Mouse (Mus musculus) lung, postnatal 4 days (tissue): ENCODE data around the gene H2al1i.
"Not testable (repeated sequence)": the region's sequence is repeated elsewhere in the genome, so short reads cannot be mapped to it uniquely, and the experiment has no call there.

ENCODE experiments used
- DNase-seq, 2 experiments: peaks; one replicate each; pipeline ENCODE4 v3.0.0; 2021

The H2al1i gene

DNA sequence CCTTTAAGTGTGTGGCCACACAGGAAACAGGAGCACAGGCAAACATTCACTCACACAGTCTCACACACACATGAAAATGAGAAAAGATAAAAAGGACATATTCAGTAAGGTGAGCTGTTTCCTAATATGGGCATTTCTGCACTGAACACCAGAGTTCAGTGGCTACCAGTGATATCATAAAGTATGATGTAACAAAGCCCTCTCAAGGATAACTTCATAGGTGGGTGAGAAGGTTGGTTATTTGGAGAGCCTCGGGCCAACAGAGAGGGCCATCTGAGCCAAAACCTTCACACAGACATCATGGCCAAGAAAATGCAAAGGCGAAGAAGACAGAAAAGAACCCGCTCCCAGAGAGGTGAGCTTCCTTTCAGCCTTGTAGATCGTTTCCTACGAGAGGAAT is at the start of gene H2al1i:
Gene H2al1i, plus strand, starts transcription at position 301 of the 400 bp plus-strand sequence.
- DNase-seq = not testable (repeated sequence)

GRCm38 (mm10) chrX:11277083-11277482 is 47.4 kb upstream of the H2al1i start:
- DNase-seq = no peak

- no peak for DNase-seq
Observed at GRCm38 (mm10) chrX:11280741-11281140, 43.7 kb upstream of the H2al1i start.

- peak; percentile 32 to 33 for DNase-seq
Observed at GRCm38 (mm10) chrX:11288306-11288882, 36.1 kb upstream of the H2al1i start.

DNA sequence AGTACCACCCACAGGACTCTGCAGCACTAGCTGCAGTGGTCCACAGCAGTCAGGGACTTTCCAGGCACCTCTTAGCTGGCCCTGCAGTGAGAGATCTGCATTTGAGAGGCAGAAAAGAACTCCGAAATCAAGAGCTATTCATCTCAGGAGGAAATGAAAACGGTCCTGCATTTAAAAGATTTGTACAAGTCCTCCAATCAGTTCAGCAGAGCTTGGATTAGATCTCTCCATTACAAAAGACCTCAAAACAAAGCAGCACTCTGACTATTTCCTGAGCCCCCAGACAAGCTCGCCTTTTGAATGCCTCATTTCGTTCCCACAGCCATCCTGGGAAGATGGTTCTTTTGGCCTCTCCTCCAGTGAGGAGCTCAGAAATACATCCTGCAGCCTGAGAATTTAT is 35.2 kb upstream of the H2al1i start:
- no peak for DNase-seq

GRCm38 (mm10) chrX:11298957-11299356 is 25.5 kb upstream of the H2al1i start, which contains the start of gene H2al1a:
TSS of gene H2al1a (plus strand) at chrX:11299257.
- not testable (repeated sequence) for DNase-seq

DNA sequence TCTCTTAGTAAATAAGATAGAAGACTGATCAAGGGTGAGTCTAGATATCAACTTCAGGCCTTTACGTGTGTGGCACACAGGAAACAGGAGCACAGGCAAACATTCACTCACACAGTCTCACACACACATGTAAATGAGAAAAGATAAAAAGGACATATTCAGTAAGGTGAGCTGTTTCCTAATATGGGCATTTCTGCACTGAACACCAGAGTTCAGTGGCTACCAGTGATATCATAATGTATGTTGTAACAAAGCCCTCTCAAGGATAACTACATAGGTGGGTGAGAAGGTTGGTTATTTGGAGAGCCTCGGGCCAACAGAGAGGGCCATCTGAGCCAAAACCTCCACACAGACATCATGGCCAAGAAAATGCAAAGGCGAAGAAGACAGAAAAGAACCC is 22.3 kb upstream of the H2al1i start, which contains the start of gene H2al1b:
Gene H2al1b, plus strand, starts transcription at position 301 of the 400 bp plus-strand sequence.
- not testable (repeated sequence) for DNase-seq

DNA sequence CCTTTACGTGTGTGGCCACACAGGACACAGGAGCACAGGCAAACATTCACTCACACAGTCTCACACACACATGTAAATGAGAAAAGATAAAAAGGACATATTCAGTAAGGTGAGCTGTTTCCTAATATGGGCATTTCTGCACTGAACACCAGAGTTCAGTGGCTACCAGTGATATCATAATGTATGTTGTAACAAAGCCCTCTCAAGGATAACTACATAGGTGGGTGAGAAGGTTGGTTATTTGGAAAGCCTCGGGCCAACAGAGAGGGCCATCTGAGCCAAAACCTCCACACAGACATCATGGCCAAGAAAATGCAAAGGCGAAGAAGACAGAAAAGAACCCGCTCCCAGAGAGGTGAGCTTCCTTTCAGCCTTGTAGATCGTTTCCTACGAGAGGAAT is 19.1 kb upstream of the H2al1i start, which contains the start of gene H2al1c:
Gene H2al1c, plus strand, starts transcription at position 301 of the 400 bp plus-strand sequence.
- DNase-seq = not testable (repeated sequence)

DNA sequence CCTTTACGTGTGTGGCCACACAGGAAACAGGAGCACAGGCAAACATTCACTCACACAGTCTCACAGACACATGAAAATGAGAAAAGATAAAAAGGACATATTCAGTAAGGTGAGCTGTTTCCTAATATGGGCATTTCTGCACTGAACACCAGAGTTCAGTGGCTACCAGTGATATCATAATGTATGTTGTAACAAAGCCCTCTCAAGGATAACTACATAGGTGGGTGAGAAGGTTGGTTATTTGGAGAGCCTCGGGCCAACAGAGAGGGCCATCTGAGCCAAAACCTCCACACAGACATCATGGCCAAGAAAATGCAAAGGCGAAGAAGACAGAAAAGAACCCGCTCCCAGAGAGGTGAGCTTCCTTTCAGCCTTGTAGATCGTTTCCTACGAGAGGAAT is 15.9 kb upstream of the H2al1i start, which contains the start of gene H2al1d:
Gene H2al1d, plus strand, starts transcription at position 301 of the 400 bp plus-strand sequence.
- not testable (repeated sequence) for DNase-seq

DNA sequence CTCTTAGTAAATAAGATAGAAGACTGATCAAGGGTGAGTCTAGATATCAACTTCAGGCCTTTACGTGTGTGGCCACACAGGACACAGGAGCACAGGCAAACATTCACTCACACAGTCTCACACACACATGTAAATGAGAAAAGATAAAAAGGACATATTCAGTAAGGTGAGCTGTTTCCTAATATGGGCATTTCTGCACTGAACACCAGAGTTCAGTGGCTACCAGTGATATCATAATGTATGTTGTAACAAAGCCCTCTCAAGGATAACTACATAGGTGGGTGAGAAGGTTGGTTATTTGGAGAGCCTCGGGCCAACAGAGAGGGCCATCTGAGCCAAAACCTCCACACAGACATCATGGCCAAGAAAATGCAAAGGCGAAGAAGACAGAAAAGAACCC is 12.8 kb upstream of the H2al1i start, which contains the start of gene H2al1e:
Gene H2al1e, plus strand, starts transcription at position 301 of the 400 bp plus-strand sequence.
- not testable (repeated sequence) for DNase-seq

- not testable (repeated sequence) for DNase-seq
Observed at GRCm38 (mm10) chrX:11314858-11315257, 9.6 kb upstream of the H2al1i start, which contains the start of gene H2al1f. TSS of gene H2al1f (plus strand) at chrX:11315158.

DNA sequence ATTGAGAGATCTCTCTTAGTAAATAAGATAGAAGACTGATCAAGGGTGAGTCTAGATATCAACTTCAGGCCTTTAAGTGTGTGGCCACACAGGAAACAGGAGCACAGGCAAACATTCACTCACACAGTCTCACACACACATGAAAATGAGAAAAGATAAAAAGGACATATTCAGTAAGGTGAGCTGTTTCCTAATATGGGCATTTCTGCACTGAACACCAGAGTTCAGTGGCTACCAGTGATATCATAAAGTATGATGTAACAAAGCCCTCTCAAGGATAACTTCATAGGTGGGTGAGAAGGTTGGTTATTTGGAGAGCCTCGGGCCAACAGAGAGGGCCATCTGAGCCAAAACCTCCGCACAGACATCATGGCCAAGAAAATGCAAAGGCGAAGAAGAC is 6.5 kb upstream of the H2al1i start, which contains the start of gene H2al1g:
Gene H2al1g, plus strand, starts transcription at position 301 of the 400 bp plus-strand sequence.
- not testable (repeated sequence) for DNase-seq

DNA sequence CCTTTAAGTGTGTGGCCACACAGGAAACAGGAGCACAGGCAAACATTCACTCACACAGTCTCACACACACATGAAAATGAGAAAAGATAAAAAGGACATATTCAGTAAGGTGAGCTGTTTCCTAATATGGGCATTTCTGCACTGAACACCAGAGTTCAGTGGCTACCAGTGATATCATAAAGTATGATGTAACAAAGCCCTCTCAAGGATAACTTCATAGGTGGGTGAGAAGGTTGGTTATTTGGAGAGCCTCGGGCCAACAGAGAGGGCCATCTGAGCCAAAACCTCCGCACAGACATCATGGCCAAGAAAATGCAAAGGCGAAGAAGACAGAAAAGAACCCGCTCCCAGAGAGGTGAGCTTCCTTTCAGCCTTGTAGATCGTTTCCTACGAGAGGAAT is 3.3 kb upstream of the H2al1i start, which contains the start of gene H2al1h:
Gene H2al1h, plus strand, starts transcription at position 301 of the 400 bp plus-strand sequence.
- DNase-seq = not testable (repeated sequence)

- DNase-seq = not testable (repeated sequence)
Observed at GRCm38 (mm10) chrX:11327522-11327921, 3.1 kb downstream of the H2al1i start, which contains the start of gene H2al1j. TSS of gene H2al1j (plus strand) at chrX:11327822.

DNA sequence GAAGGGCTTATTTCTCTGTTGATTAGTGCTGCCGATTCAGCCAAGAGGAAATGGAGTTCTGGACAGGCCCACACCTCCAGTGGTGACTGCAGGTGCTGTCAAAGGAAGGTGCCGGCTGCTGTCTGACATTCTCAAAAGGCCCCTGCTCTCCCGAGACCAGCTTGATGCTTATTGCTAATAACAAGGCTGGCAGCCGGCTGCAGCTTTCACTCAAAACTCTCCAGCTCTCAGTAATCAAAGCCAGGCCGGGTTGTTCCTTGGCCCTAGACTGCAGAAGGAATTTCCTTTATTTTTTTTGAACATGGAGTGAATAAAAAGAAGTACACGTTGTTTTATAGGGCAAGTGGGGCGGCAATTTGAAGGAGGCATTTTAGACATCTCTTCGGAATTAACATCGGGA is 21.3 kb downstream of the H2al1i start:
- DNase-seq = peak in 1 of 2 experiments; percentile 34

- no peak for DNase-seq
Observed at GRCm38 (mm10) chrX:11346756-11347155, 22.3 kb downstream of the H2al1i start.

DNA sequence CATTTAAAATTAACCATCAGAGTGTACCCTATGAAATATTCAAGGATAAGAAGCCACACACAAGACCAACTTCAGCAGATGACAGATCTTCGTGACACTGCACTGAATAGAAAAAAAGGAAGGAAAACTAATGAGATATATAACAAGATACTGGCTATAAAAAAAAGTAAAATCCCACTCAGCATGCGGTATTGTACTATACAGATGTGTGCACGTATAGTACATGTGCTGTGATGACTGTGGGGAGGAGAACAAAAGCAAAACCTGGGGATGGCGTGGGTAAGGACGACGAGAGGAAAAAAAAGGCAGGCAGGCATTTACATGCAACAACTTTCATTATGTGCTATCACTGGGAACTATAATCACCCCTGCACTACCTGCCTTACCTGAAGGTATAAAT is 36.4 kb downstream of the H2al1i start:
- DNase-seq = no peak

- no peak for DNase-seq
Observed at GRCm38 (mm10) chrX:11361261-11361660, 36.8 kb downstream of the H2al1i start.

DNA sequence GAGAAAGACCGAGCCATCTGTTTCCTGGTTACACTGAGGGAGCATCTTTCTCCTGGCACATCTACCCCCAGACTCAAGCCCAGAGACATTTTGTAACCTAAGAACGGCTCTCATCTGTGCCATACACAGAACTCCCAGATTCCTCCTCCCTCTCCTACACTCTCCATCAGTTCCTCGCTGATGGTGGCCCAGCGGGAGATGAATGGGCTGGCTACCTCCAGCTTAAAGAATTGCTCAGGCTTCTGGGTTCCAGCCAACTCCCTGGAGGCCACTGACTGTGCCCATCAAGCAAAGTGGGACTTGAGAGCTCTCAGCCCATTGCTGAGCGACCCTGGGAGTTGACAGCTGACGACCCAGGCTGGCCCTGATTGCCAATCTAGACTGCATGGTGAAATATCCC is 39.4 kb downstream of the H2al1i start:
- peak in 1 of 2 experiments; percentile 43 for DNase-seq

DNA sequence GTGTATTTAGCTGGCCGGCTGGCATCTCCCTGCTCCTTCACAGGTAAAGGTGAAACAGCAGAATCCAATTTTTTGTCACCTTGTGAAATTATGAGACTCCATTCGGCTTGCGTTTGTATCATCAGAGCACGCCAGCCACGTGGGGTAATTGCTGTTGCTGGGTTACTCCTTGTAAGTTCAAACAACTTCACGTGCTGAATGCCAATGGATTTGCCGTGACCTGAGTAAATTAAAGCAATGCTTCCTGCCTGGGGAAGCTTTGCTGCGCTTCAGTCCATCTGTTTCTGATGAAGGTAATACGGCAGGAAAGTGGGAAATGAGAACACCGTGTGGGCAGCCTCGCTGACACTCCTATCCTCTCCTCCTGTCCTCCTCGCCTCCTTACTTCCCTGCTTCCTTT is 40.7 kb downstream of the H2al1i start:
- DNase-seq = no peak
